Mouse (Mus musculus): ENCODE measurements around the gene Gm47955. TPM values are rescaled to one million over a fixed set of nuclear protein-coding genes. Genes with fewer than 3 reads are reported as not detected.
A peak's percentile ranks its signal among the peaks of the same experiment; 100 is the strongest.
"Not testable (repeated sequence)": the region's sequence is repeated elsewhere in the genome, so short reads cannot be mapped to it uniquely, and the experiment has no call there.

Gm47955 gene
- total and polyA plus RNA-seq, 2 experiments from 2014 or later = not detected

GRCm38 (mm10) chr1:82993947-82994346, 33.9 kb downstream of the Gm47955 start:
- no peaks in the 10 kb centered on the region for H3K4me1 ChIP-seq (ENCODE audit: control insufficient read depth, insufficient read depth)
- WGBS = 89% methylated on average over 3 of the region's 3 CpGs
- no peak for TF ChIP-seq CTCF (IDR thresholded peaks at IDR 0.05; ENCODE audit: low read depth)
- no peak for TF ChIP-seq EP300 (IDR thresholded peaks at IDR 0.05; ENCODE audit: low read depth)

GRCm38 (mm10) chr1:83000306-83000705, 40.2 kb downstream of the Gm47955 start, which contains the start of gene Gm47959:
Gene Gm47959 (plus strand): TSS chr1:83000548.
- 92% methylated on average over 7 of the region's 9 CpGs for WGBS
- not testable (repeated sequence) for H3K9me3 ChIP-seq (replicated peaks; ENCODE audit: control insufficient read depth, low read length); H3K36me3 ChIP-seq (replicated peaks; ENCODE audit: control insufficient read depth, insufficient read depth, low read length); DNase-seq (ENCODE audit: low spot score); H3K4me3 ChIP-seq (ENCODE audit: low read depth, low read length); ATAC-seq (ENCODE audit: insufficient read depth, low read depth); H3K27ac ChIP-seq (ENCODE audit: low read depth); H3K4me1 ChIP-seq (ENCODE audit: control insufficient read depth, insufficient read depth); H3K27me3 ChIP-seq (ENCODE audit: control insufficient read depth, insufficient read depth, low read length); H3K9ac ChIP-seq (replicated peaks; ENCODE audit: low read depth, low read length); H3K4me2 ChIP-seq (ENCODE audit: low read depth, low read length)

More at GRCm38 (mm10) chr1:82993947-82994346, 33.9 kb downstream of the Gm47955 start:
- H3K27me3 ChIP-seq (ENCODE audit: control insufficient read depth, insufficient read depth, low read length) = no peaks in the 10 kb centered on the region
- no peak overlapping the region for H3K4me2 ChIP-seq (ENCODE audit: low read depth, low read length)
- H3K9me3 ChIP-seq (replicated peaks; ENCODE audit: control insufficient read depth, low read length) = no peaks in the 10 kb centered on the region
- no peak for ATAC-seq (ENCODE audit: insufficient read depth, low read depth)
- no peak overlapping the region for H3K27ac ChIP-seq (ENCODE audit: low read depth)
- no peaks in the 10 kb centered on the region for H3K36me3 ChIP-seq (replicated peaks; ENCODE audit: control insufficient read depth, insufficient read depth, low read length)
- no peak overlapping the region for H3K9ac ChIP-seq (replicated peaks; ENCODE audit: low read depth, low read length)
- DNase-seq (ENCODE audit: low spot score) = no peak
- H3K4me3 ChIP-seq (ENCODE audit: low read depth, low read length) = no peak overlapping the region

GRCm38 (mm10) chr1:83006218-83007179, 46.4 kb downstream of the Gm47955 start:
- TF ChIP-seq CTCF (IDR thresholded peaks at IDR 0.05; ENCODE audit: low read depth) (no peak), EP300 (IDR thresholded peaks at IDR 0.05; ENCODE audit: low read depth) (no peak)
- no peaks in the 10 kb centered on the region for H3K36me3 ChIP-seq (replicated peaks; ENCODE audit: control insufficient read depth, insufficient read depth, low read length)
- ATAC-seq (ENCODE audit: insufficient read depth, low read depth) (peak; percentile 82), DNase-seq (ENCODE audit: low spot score) (no peak)
- no peak overlapping the region for H3K4me2 ChIP-seq (ENCODE audit: low read depth, low read length)
- no peaks in the 10 kb centered on the region for H3K27me3 ChIP-seq (ENCODE audit: control insufficient read depth, insufficient read depth, low read length)
- H3K9ac ChIP-seq (replicated peaks; ENCODE audit: low read depth, low read length) = no peak overlapping the region
- no peak overlapping the region for H3K4me3 ChIP-seq (ENCODE audit: low read depth, low read length)
- no peak overlapping the region for H3K27ac ChIP-seq (ENCODE audit: low read depth)
- H3K9me3 ChIP-seq (replicated peaks; ENCODE audit: control insufficient read depth, low read length) = no peaks in the 10 kb centered on the region
- WGBS = 39% methylated on average over 8 of the region's 8 CpGs
- peaks cover 4% of the 10 kb centered on the region; the same call in 1 of the 2 replicates for H3K4me1 ChIP-seq (ENCODE audit: control insufficient read depth, insufficient read depth)

GRCm38 (mm10) chr1:83007471-83007870, 47.4 kb downstream of the Gm47955 start:
- no peak overlapping the region for H3K4me3 ChIP-seq (ENCODE audit: low read depth, low read length)
- WGBS = 70% methylated on average over 6 of the region's 6 CpGs
- no peak for DNase-seq (ENCODE audit: low spot score)
- TF ChIP-seq CTCF (IDR thresholded peaks at IDR 0.05; ENCODE audit: low read depth) (no peak), EP300 (IDR thresholded peaks at IDR 0.05; ENCODE audit: low read depth) (no peak)
- no peaks in the 10 kb centered on the region for H3K27me3 ChIP-seq (ENCODE audit: control insufficient read depth, insufficient read depth, low read length)
- H3K36me3 ChIP-seq (replicated peaks; ENCODE audit: control insufficient read depth, insufficient read depth, low read length) = no peaks in the 10 kb centered on the region
- no peak overlapping the region for H3K9ac ChIP-seq (replicated peaks; ENCODE audit: low read depth, low read length)
- peaks cover 4% of the 10 kb centered on the region; the same call in 1 of the 2 replicates for H3K4me1 ChIP-seq (ENCODE audit: control insufficient read depth, insufficient read depth)
- H3K27ac ChIP-seq (ENCODE audit: low read depth) = no peak overlapping the region
- no peak for ATAC-seq (ENCODE audit: insufficient read depth, low read depth)
- H3K4me2 ChIP-seq (ENCODE audit: low read depth, low read length) = no peak overlapping the region
- H3K9me3 ChIP-seq (replicated peaks; ENCODE audit: control insufficient read depth, low read length) = no peaks in the 10 kb centered on the region

Other genes starting within 250 kb of the Gm47955 start
- 211 and 306 TPM in 2 replicates for gene Mff, start 235.4 kb upstream of the Gm47955 start, total RNA-seq (2014; rRNA removed; ENCODE audit: low replicate concordance)
- 259 and 270 TPM in 2 replicates for gene Mff, start 235.4 kb upstream of the Gm47955 start, polyA plus RNA-seq (2015; fragmentation: Nextera tagmentation; extraction: Ambion mirVana)
- gene Tm4sf20, start 191.8 kb upstream of the Gm47955 start, total RNA-seq (2014; rRNA removed; ENCODE audit: low replicate concordance) = not detected in 2 replicates
- gene Tm4sf20, start 191.8 kb upstream of the Gm47955 start, polyA plus RNA-seq (2015; fragmentation: Nextera tagmentation; extraction: Ambion mirVana) = 0.14 TPM in 1 of 2 replicates, not detected in the other
- gene Gm47791, start 189.0 kb upstream of the Gm47955 start, total RNA-seq (2014; rRNA removed; ENCODE audit: low replicate concordance) = not detected in 2 replicates
- gene Gm47791, start 189.0 kb upstream of the Gm47955 start, polyA plus RNA-seq (2015; fragmentation: Nextera tagmentation; extraction: Ambion mirVana) = not detected in 2 replicates
- gene Agfg1, start 120.8 kb upstream of the Gm47955 start, total RNA-seq (2014; rRNA removed; ENCODE audit: low replicate concordance) = 71.0 and 78.8 TPM in 2 replicates
- gene Agfg1, start 120.8 kb upstream of the Gm47955 start, polyA plus RNA-seq (2015; fragmentation: Nextera tagmentation; extraction: Ambion mirVana) = 18.5 and 18.6 TPM in 2 replicates
- not detected in 2 replicates for gene A030005L19Rik, start 47.0 kb upstream of the Gm47955 start, total RNA-seq (2014; rRNA removed; ENCODE audit: low replicate concordance)
- 0.15 TPM in 1 of 2 replicates, not detected in the other for gene A030005L19Rik, start 47.0 kb upstream of the Gm47955 start, polyA plus RNA-seq (2015; fragmentation: Nextera tagmentation; extraction: Ambion mirVana)
- gene A030014E15Rik, start 35.4 kb upstream of the Gm47955 start, total RNA-seq (2014; rRNA removed; ENCODE audit: low replicate concordance) = not detected in 2 replicates
- gene A030014E15Rik, start 35.4 kb upstream of the Gm47955 start, polyA plus RNA-seq (2015; fragmentation: Nextera tagmentation; extraction: Ambion mirVana) = not detected in 2 replicates
- gene Gm6217, start 28.9 kb upstream of the Gm47955 start, total RNA-seq (2014; rRNA removed; ENCODE audit: low replicate concordance) = not detected in 2 replicates
- not detected in 2 replicates for gene Gm6217, start 28.9 kb upstream of the Gm47955 start, polyA plus RNA-seq (2015; fragmentation: Nextera tagmentation; extraction: Ambion mirVana)
- gene A030003K21Rik, start 16.9 kb upstream of the Gm47955 start, total RNA-seq (2014; rRNA removed; ENCODE audit: low replicate concordance) = not detected in 2 replicates
- gene A030003K21Rik, start 16.9 kb upstream of the Gm47955 start, polyA plus RNA-seq (2015; fragmentation: Nextera tagmentation; extraction: Ambion mirVana) = not detected in 2 replicates
- not detected in 2 replicates for gene Gm7544, start 4.3 kb upstream of the Gm47955 start, total RNA-seq (2014; rRNA removed; ENCODE audit: low replicate concordance)
- not detected in 2 replicates for gene Gm7544, start 4.3 kb upstream of the Gm47955 start, polyA plus RNA-seq (2015; fragmentation: Nextera tagmentation; extraction: Ambion mirVana)
- not detected in 2 replicates for gene Gm47959, start 40.3 kb downstream of the Gm47955 start, total RNA-seq (2014; rRNA removed; ENCODE audit: low replicate concordance)
- gene Gm47959, start 40.3 kb downstream of the Gm47955 start, polyA plus RNA-seq (2015; fragmentation: Nextera tagmentation; extraction: Ambion mirVana) = not detected in 2 replicates
- 8.2 TPM in 2 replicates for gene Slc19a3, start 78.2 kb downstream of the Gm47955 start, total RNA-seq (2014; rRNA removed; ENCODE audit: low replicate concordance)
- gene Slc19a3, start 78.2 kb downstream of the Gm47955 start, polyA plus RNA-seq (2015; fragmentation: Nextera tagmentation; extraction: Ambion mirVana) = 1.6 TPM in 2 replicates
- gene Krtap28-10, start 82.2 kb downstream of the Gm47955 start, total RNA-seq (2014; rRNA removed; ENCODE audit: low replicate concordance) = not detected in 2 replicates
- gene Krtap28-10, start 82.2 kb downstream of the Gm47955 start, polyA plus RNA-seq (2015; fragmentation: Nextera tagmentation; extraction: Ambion mirVana) = not detected in 2 replicates
- not detected in 2 replicates for gene Gm47969, start 84.6 kb downstream of the Gm47955 start, total RNA-seq (2014; rRNA removed; ENCODE audit: low replicate concordance)
- gene Gm47969, start 84.6 kb downstream of the Gm47955 start, polyA plus RNA-seq (2015; fragmentation: Nextera tagmentation; extraction: Ambion mirVana) = not detected in 2 replicates
- not detected in 2 replicates for gene A030005K14Rik, start 99.1 kb downstream of the Gm47955 start, total RNA-seq (2014; rRNA removed; ENCODE audit: low replicate concordance)
- not detected in 2 replicates for gene A030005K14Rik, start 99.1 kb downstream of the Gm47955 start, polyA plus RNA-seq (2015; fragmentation: Nextera tagmentation; extraction: Ambion mirVana)
- not detected in 2 replicates for gene Krtap28-13, start 100.6 kb downstream of the Gm47955 start, total RNA-seq (2014; rRNA removed; ENCODE audit: low replicate concordance)
- gene Krtap28-13, start 100.6 kb downstream of the Gm47955 start, polyA plus RNA-seq (2015; fragmentation: Nextera tagmentation; extraction: Ambion mirVana) = not detected in 2 replicates
- not detected in 2 replicates for gene Ccl20, start 156.5 kb downstream of the Gm47955 start, total RNA-seq (2014; rRNA removed; ENCODE audit: low replicate concordance)
- gene Ccl20, start 156.5 kb downstream of the Gm47955 start, polyA plus RNA-seq (2015; fragmentation: Nextera tagmentation; extraction: Ambion mirVana) = 0.15 TPM in 1 of 2 replicates, not detected in the other
- not detected in 2 replicates for gene Daw1, start 199.5 kb downstream of the Gm47955 start, total RNA-seq (2014; rRNA removed; ENCODE audit: low replicate concordance)
- 0.16 TPM in 1 of 2 replicates, not detected in the other for gene Daw1, start 199.5 kb downstream of the Gm47955 start, polyA plus RNA-seq (2015; fragmentation: Nextera tagmentation; extraction: Ambion mirVana)

Measured in heart, postnatal 0 days (tissue).